Mouse (Mus musculus): ENCODE measurements at regions not wholly inside any gene's neighbourhood (a gene's known extent, or its start where the extent isn't known, plus 50 kb on each side); places are given as distances from the start of the nearest gene placed in this dataset.

- DNase-seq: no peak
Measured at GRCm38 (mm10) chr16:77537351-77537750, 64.5 kb downstream of the Gm11146 start.

GRCm38 (mm10) chr16:77536746-77537145 is 65.1 kb downstream of the Gm11146 start:
- no peak for DNase-seq

- DNase-seq: no peak
Measured at GRCm38 (mm10) chr16:77536314-77536713, 65.6 kb downstream of the Gm11146 start.

- peak; percentile 13 for DNase-seq
Measured at GRCm38 (mm10) chr16:77535021-77535420, 66.9 kb downstream of the Gm11146 start.

- DNase-seq: no peak
Measured at GRCm38 (mm10) chr16:77531596-77531995, 70.3 kb downstream of the Gm11146 start.

GRCm38 (mm10) chr16:77527951-77528350 is 73.9 kb downstream of the Gm11146 start:
- DNase-seq: no peak

GRCm38 (mm10) chr16:77514606-77515005 is 87.3 kb downstream of the Gm11146 start:
- DNase-seq: no peak

GRCm38 (mm10) chr16:77503556-77503955 is 98.3 kb downstream of the Gm11146 start:
- DNase-seq: no peak

GRCm38 (mm10) chr16:77502916-77503315 is 99.0 kb downstream of the Gm11146 start:
- DNase-seq: no peak

- no peak for DNase-seq
Measured at GRCm38 (mm10) chr16:77502026-77502425, 99.9 kb downstream of the Gm11146 start.

GRCm38 (mm10) chr16:77500981-77501380 is 100.9 kb downstream of the Gm11146 start:
- DNase-seq: peak; percentile 61

GRCm38 (mm10) chr16:77500413-77500812 is 101.5 kb downstream of the Gm11146 start:
- peak; percentile 16 for DNase-seq

GRCm38 (mm10) chr16:77499537-77500301 is 102.2 kb downstream of the Gm11146 start:
- DNase-seq: peak; percentile 92

GRCm38 (mm10) chr16:77495310-77495709 is 106.6 kb downstream of the Gm11146 start:
- no peak for DNase-seq

- DNase-seq: no peak
Measured at GRCm38 (mm10) chr16:77494042-77494441, 107.9 kb downstream of the Gm11146 start.

- no peak for DNase-seq
Measured at GRCm38 (mm10) chr16:77488155-77488554, 113.7 kb downstream of the Gm11146 start.

- no peak for DNase-seq
Measured at GRCm38 (mm10) chr16:77479812-77480211, 122.1 kb downstream of the Gm11146 start.

GRCm38 (mm10) chr16:77471868-77472267 is 130.0 kb downstream of the Gm11146 start:
- DNase-seq: no peak

GRCm38 (mm10) chr16:77469903-77470302 is 132.0 kb downstream of the Gm11146 start:
- DNase-seq: no peak

GRCm38 (mm10) chr16:77469328-77469875 is 132.5 kb downstream of the Gm11146 start:
- no peak for DNase-seq

- DNase-seq: no peak
Measured at GRCm38 (mm10) chr16:77467216-77467615, 134.7 kb downstream of the Gm11146 start.

GRCm38 (mm10) chr16:77464623-77465022 is 137.3 kb downstream of the Gm11146 start:
- DNase-seq: peak; percentile 23

GRCm38 (mm10) chr16:77461922-77462321 is 140.0 kb downstream of the Gm11146 start:
- no peak for DNase-seq

- no peak for DNase-seq
Measured at GRCm38 (mm10) chr16:77461459-77461858, 140.4 kb downstream of the Gm11146 start.

- no peak for DNase-seq
Measured at GRCm38 (mm10) chr16:77459651-77460050, 142.2 kb downstream of the Gm11146 start.

Data from kidney, postnatal 14 days (tissue).